Mouse (Mus musculus) lung, embryonic 15.5 days (tissue): Measurements from ENCODE around the gene Defb13. TPM values are rescaled to one million over a fixed set of nuclear protein-coding genes. Genes with fewer than 3 reads are reported as not detected.

Experiments
- ATAC-seq: fragments of 200-750 bp; cut with Nextera tagmentation; 2 replicates; pipeline ENCODE4 v1.8.0; 2017; ENCODE audit warnings: moderate number of reproducible peaks, borderline replicate concordance; ENCODE audit not compliant: low FRiP score, low TSS enrichment; ENCODE audit errors: extremely low read depth
- H3K27ac ChIP-seq: fragments of 300-500 bp; sonication (generic); 2 replicates; pipeline ENCODE4 v1.5.1; 2015; ENCODE audit warnings: moderate library complexity, mild to moderate bottlenecking, inconsistent platforms
- H3K27me3 ChIP-seq: fragments of 300-500 bp; sonication (generic); 2 replicates; pipeline ENCODE4 v1.6.1; 2015; ENCODE audit warnings: inconsistent platforms
- H3K36me3 ChIP-seq: fragments of 300-500 bp; sonication (generic); 2 replicates; pipeline ENCODE4 v1.6.1; 2015; ENCODE audit warnings: inconsistent platforms
- H3K4me1 ChIP-seq: fragments of 300-500 bp; sonication (generic); 2 replicates; pipeline ENCODE4 v1.6.1; 2015; ENCODE audit warnings: inconsistent platforms
- H3K4me2 ChIP-seq: fragments of 300-500 bp; sonication (generic); 2 replicates; pipeline ENCODE4 v1.6.1; 2015; ENCODE audit warnings: inconsistent platforms, mild to moderate bottlenecking, moderate library complexity
- H3K4me3 ChIP-seq: fragments of 300-500 bp; sonication (generic); 2 replicates; pipeline ENCODE4 v1.5.1; 2015; ENCODE audit warnings: mild to moderate bottlenecking, inconsistent platforms
- H3K9ac ChIP-seq: fragments of 300-500 bp; sonication (generic); 2 replicates; pipeline ENCODE4 v1.6.1; 2015; ENCODE audit warnings: inconsistent platforms
- H3K9me3 ChIP-seq: fragments of 300-500 bp; sonication (generic); 2 replicates; pipeline ENCODE4 v1.6.1; 2016; ENCODE audit warnings: inconsistent platforms
- WGBS: fragments of 180-500 bp; shearing (Covaris S2); methylation state at CpG from one replicate; pipeline ENCODE4 v1.1.7; 2015; 5-methylcytosine and 5-hydroxymethylcytosine counted together
- polyA plus RNA-seq: library from polyadenylated mRNA; unstranded; fragments of >200 nt; fragmentation: Nextera tagmentation; extraction: Ambion mirVana; gene quantifications from 2 replicates; pipeline ENCODE4 v1.2.1, GENCODE M21; 2015

Defb13 gene
- polyA plus RNA-seq, 1 experiment from 2014 or later, result not detected

DNA sequence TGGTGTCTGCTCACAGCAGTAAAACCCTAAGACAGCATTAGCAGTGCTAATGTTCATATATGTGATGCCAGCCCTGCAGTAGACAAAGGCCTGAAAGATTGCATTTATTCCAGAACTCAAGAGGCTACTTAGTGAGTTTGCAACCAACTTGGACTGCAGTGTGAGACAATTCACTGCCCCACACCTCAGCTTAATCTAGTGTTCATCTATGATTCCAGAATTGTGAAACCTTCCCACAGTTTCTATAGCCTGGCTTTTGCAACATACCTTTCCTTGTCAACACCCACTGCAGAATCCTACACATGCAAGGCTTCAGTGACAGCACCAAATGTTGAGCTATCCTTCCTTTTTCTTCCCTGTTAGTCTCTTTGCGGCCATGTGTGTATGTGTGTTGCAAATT, 20.1 kb downstream of the Defb13 start:
- 68% methylated on average over 1 of the region's 1 CpGs for WGBS
- Histone ChIP-seq H3K27me3 (no peaks in the 10 kb centered on the region), H3K4me1 (no peaks in the 10 kb centered on the region), H3K9me3 (no peaks in the 10 kb centered on the region), H3K27ac (no peak overlapping the region), H3K4me2 (no peak overlapping the region), H3K36me3 (no peaks in the 10 kb centered on the region), H3K4me3 (no peak overlapping the region), H3K9ac (no peak overlapping the region)
- no peak for ATAC-seq

DNA sequence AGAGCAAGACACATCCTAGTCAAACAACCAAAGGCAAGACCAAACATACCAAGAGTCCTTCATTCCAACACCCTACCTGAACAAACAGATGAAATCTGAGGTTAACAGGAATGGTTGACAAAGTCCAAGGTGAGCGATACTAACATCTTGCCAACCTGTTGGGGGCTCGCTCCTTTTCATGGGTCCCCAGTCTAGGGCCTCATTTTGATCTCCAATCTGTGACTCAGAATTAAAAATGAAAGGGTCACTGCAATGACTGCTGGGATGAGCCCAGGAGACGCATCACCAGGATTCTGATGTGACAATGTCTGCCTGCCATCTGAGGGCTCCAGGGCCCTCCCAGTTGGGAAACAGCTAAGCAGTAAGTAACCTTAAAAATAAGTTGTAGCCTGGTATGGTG, 22.9 kb downstream of the Defb13 start, which contains the start of gene Ccdc70:
Gene Ccdc70, plus strand, starts transcription at position 301 of the 400 bp plus-strand sequence.
- no peaks in the 10 kb centered on the region for H3K9me3 ChIP-seq
- no peak within 1 kb of the TSS for H3K4me3 ChIP-seq
- H3K4me1 ChIP-seq, result no peaks in the 10 kb centered on the region
- H3K9ac ChIP-seq, result no peak within 1 kb of the TSS
- 69% methylated on average over 3 of the region's 3 CpGs for WGBS
- no peak within 1 kb of the TSS for H3K4me2 ChIP-seq
- H3K27me3 ChIP-seq, result no peaks in the 10 kb centered on the region
- no peaks in the 10 kb centered on the region for H3K36me3 ChIP-seq
- ATAC-seq, result no peak
- no peak within 1 kb of the TSS for H3K27ac ChIP-seq

DNA sequence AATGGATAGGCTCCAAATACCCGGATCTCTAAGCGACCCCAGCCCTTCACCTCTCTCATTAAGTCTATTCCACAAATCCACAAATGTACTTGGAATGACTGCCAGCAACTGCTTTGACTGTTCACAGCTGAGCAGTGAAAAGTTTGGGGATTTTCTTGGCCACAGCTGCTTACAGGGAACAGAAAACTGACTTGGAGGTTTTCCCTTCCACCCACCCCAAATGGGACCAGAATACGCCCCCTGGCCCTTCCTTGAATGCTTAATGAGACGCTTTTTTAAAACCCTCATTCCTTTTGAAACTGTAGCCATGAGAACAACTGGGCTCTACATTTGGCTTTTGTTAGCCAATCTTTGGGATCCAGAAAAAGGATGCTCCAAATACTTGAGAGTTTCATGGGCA, 31.6 kb downstream of the Defb13 start:
- H3K9ac ChIP-seq, result no peak overlapping the region
- H3K4me1 ChIP-seq, result no peaks in the 10 kb centered on the region
- H3K4me2 ChIP-seq, result no peak overlapping the region
- no peak for ATAC-seq
- no peak overlapping the region for H3K27ac ChIP-seq
- H3K27me3 ChIP-seq, result no peaks in the 10 kb centered on the region
- H3K9me3 ChIP-seq, result no peaks in the 10 kb centered on the region
- H3K36me3 ChIP-seq, result no peaks in the 10 kb centered on the region
- WGBS, result 69% methylated on average over 4 of the region's 4 CpGs
- no peak overlapping the region for H3K4me3 ChIP-seq

DNA sequence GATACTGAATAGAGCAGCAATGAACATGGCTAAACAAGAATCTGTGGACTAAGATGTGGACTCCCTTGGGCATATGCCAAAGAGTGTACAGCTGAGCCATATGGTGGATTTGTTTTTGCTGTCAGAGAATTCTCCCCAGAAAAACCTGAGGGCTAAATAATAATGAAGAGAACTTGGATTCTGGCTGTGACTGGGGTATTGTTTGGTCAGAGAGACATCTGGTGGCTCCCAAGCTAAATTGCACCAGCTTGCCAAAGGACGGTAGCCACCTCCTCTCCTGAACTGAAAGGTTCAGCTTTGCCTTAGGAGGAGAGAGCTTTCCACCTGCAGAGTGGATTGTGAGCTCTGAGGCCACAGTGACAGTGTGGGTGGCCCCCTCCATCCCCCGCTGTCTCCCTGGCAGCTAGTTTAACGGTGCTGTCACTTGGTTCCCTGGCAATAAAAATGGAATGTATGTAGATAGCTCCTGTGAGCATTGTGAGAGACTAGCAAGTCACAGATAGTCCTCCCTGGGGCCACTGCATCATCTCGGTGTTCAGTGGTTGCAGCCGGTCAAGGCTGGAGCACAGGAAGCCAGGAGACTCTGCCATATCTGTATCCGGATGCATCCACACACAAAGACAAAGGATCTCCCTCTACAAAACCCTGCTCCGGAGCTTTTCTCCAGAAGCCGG, 35.2 kb downstream of the Defb13 start:
- H3K4me1 ChIP-seq, result no peaks in the 10 kb centered on the region
- 60% methylated on average over 8 of the region's 8 CpGs for WGBS
- H3K27me3 ChIP-seq, result no peaks in the 10 kb centered on the region
- no peaks in the 10 kb centered on the region for H3K36me3 ChIP-seq
- H3K4me3 ChIP-seq, result no peak overlapping the region
- H3K27ac ChIP-seq, result no peak overlapping the region
- H3K4me2 ChIP-seq, result no peak overlapping the region
- no peak for ATAC-seq
- H3K9ac ChIP-seq, result no peak overlapping the region
- no peaks in the 10 kb centered on the region for H3K9me3 ChIP-seq

DNA sequence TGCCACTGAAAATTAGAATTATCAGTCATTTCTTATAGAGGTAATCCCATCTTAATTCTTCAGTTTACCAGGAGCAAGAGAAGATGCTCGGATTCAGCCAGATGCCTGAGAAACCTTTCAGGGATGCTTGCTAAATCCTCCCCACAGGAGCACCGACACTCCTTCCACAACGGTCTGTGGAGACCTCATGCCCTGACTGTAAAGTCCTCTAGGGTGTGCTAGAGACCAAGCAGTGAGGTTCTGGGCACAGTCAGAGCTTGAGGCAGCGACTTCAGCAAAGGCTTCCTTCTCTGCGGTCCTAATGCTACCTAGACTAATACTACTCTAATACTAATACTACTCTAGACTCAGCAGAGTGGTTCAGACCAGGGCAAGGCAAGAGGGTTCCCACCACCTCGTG, 45.6 kb downstream of the Defb13 start:
- no peaks in the 10 kb centered on the region for H3K4me1 ChIP-seq
- WGBS, result 26% methylated on average over 6 of the region's 6 CpGs
- no peaks in the 10 kb centered on the region for H3K9me3 ChIP-seq
- no peak overlapping the region for H3K27ac ChIP-seq
- no peak overlapping the region for H3K9ac ChIP-seq
- H3K4me2 ChIP-seq, result no peak overlapping the region
- H3K4me3 ChIP-seq, result no peak overlapping the region
- H3K36me3 ChIP-seq, result no peaks in the 10 kb centered on the region
- no peak for ATAC-seq
- H3K27me3 ChIP-seq, result no peaks in the 10 kb centered on the region

DNA sequence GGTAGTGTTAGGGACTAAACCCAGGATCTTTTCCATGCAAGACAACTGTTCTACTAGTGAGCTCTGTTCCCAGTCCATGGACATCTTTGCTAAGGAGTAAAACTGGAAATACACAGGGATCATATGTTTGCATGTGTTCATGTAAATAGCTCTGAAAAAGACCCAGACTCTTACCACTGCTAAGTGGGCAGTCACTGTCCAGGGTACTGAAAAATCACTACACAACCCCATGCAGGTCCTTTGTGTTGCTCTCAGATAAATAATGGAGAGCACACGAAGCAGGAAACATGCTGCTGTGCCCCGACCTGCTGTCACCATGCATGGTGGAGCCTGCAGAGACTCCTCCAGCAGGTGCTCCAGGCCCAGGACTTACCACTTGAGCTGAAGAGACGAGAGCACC, 48.6 kb downstream of the Defb13 start:
- H3K9ac ChIP-seq, result no peak overlapping the region
- no peak overlapping the region for H3K4me3 ChIP-seq
- no peaks in the 10 kb centered on the region for H3K36me3 ChIP-seq
- 42% methylated on average over 3 of the region's 3 CpGs for WGBS
- H3K4me2 ChIP-seq, result no peak overlapping the region
- no peaks in the 10 kb centered on the region for H3K27me3 ChIP-seq
- no peak for ATAC-seq
- no peaks in the 10 kb centered on the region for H3K4me1 ChIP-seq
- H3K27ac ChIP-seq, result no peak overlapping the region
- H3K9me3 ChIP-seq, result no peaks in the 10 kb centered on the region

Other genes starting within 250 kb of the Defb13 start
- not detected in 2 replicates for gene AY761184, start 243.1 kb upstream of the Defb13 start, polyA plus RNA-seq
- not detected in 2 replicates for gene Defa24, start 212.3 kb upstream of the Defb13 start, polyA plus RNA-seq
- gene Defb50, start 123.2 kb upstream of the Defb13 start, polyA plus RNA-seq, result not detected in 2 replicates
- not detected in 2 replicates for gene Defb2, start 106.8 kb upstream of the Defb13 start, polyA plus RNA-seq
- not detected in 2 replicates for gene Defb10, start 87.9 kb upstream of the Defb13 start, polyA plus RNA-seq
- not detected in 2 replicates for gene Defb9, start 61.3 kb upstream of the Defb13 start, polyA plus RNA-seq
- not detected in 2 replicates for gene Defb11, start 40.4 kb upstream of the Defb13 start, polyA plus RNA-seq
- gene Defb15, start 14.1 kb upstream of the Defb13 start, polyA plus RNA-seq, result not detected in 2 replicates
- gene Defb35, start 8.4 kb upstream of the Defb13 start, polyA plus RNA-seq, result not detected in 2 replicates
- not detected in 2 replicates for gene Fam90a1a, start 12.0 kb downstream of the Defb13 start, polyA plus RNA-seq
- gene Ccdc70, start 23.0 kb downstream of the Defb13 start, polyA plus RNA-seq, result not detected in 2 replicates
- 2.4 and 2.7 TPM in 2 replicates for gene Atp7b, start 113.5 kb downstream of the Defb13 start, polyA plus RNA-seq
- gene Alg11, start 114.0 kb downstream of the Defb13 start, polyA plus RNA-seq, result 27.3 and 29.8 TPM in 2 replicates
- 1.0 TPM in 2 replicates for gene Nek5, start 178.3 kb downstream of the Defb13 start, polyA plus RNA-seq
- 5.0 and 6.0 TPM in 2 replicates for gene Nek3, start 219.7 kb downstream of the Defb13 start, polyA plus RNA-seq
- 51.8 and 56.0 TPM in 2 replicates for gene Ckap2, start 239.1 kb downstream of the Defb13 start, polyA plus RNA-seq
- 43.9 and 47.6 TPM in 2 replicates for gene Vps36, start 246.0 kb downstream of the Defb13 start, polyA plus RNA-seq